Mouse (Mus musculus): Measurements from ENCODE around the gene Ilf3. TPM values are rescaled to one million over a fixed set of nuclear protein-coding genes. Genes with fewer than 3 reads are reported as not detected.
A peak's percentile ranks its signal among the peaks of the same experiment; 100 is the strongest.

Gene Ilf3
- polyA plus RNA-seq, 1 experiment, result 81.1 TPM

DNA sequence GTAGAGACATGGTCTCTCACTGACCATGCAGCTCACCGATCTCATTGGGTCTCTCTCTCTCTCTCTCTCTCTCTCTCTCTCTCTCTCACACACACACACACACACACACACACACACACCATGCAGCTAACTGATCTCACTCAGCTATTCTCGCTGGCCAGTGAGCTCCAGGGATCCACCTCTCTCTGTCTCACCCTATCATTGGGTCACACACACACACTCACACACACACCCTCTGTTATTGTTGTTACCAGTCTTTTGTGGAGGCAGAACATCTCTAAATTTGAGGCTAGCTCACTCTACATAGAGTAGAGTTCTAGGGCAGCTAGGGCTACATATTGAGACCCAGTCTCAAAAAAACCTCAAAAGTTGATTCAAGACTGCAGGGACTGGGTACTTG lies 58.9 kb downstream of the Ilf3 start:
- 38% methylated on average over 2 of the region's 2 CpGs for WGBS
- Histone ChIP-seq H3K4me3 (replicated peaks; ENCODE audit: insufficient read depth, low read depth, low read length) (peak overlapping the region; percentile 41), H3K27ac (ENCODE audit: insufficient read depth, low read length) (peak overlapping the region; percentile 40; the same call in 1 of the 2 replicates), H3K27me3 (ENCODE audit: control insufficient read depth, insufficient read depth, low read length) (no peaks in the 10 kb centered on the region), H3K4me1 (ENCODE audit: control insufficient read depth, insufficient read depth, low read length) (peaks cover 34% of the 10 kb centered on the region)
- no peak for DNase-seq
- TF ChIP-seq POLR2A (IDR thresholded peaks at IDR 0.05; ENCODE audit: borderline replicate concordance, insufficient read depth, low read length) (no peak), CTCF (IDR thresholded peaks at IDR 0.05; ENCODE audit: borderline replicate concordance, insufficient read depth, low read depth, low read length) (no peak)

- peaks cover 34% of the 10 kb centered on the region for H3K4me1 ChIP-seq (ENCODE audit: control insufficient read depth, insufficient read depth, low read length)
- 12% methylated on average over 2 of the region's 2 CpGs for WGBS
- H3K4me3 ChIP-seq (replicated peaks; ENCODE audit: insufficient read depth, low read depth, low read length), result no peak overlapping the region
- DNase-seq, result peak; percentile 68 to 72
- no peaks in the 10 kb centered on the region for H3K27me3 ChIP-seq (ENCODE audit: control insufficient read depth, insufficient read depth, low read length)
- TF ChIP-seq CTCF (IDR thresholded peaks at IDR 0.05; ENCODE audit: borderline replicate concordance, insufficient read depth, low read depth, low read length), result no peak
- no peak for TF ChIP-seq POLR2A (IDR thresholded peaks at IDR 0.05; ENCODE audit: borderline replicate concordance, insufficient read depth, low read length)
- H3K27ac ChIP-seq (ENCODE audit: insufficient read depth, low read length), result 0 out of 2 replicates have a peak overlapping the region, but pooled peaks have one; percentile 0
Measured at GRCm38 (mm10) chr9:21427773-21428172, 60.1 kb downstream of the Ilf3 start.

GRCm38 (mm10) chr9:21428178-21428577 lies 60.5 kb downstream of the Ilf3 start:
- Histone ChIP-seq H3K27me3 (ENCODE audit: control insufficient read depth, insufficient read depth, low read length) (no peaks in the 10 kb centered on the region), H3K4me1 (ENCODE audit: control insufficient read depth, insufficient read depth, low read length) (peaks cover 35% of the 10 kb centered on the region), H3K4me3 (replicated peaks; ENCODE audit: insufficient read depth, low read depth, low read length) (no peak overlapping the region), H3K27ac (ENCODE audit: insufficient read depth, low read length) (0 out of 2 replicates have a peak overlapping the region, but pooled peaks have one; percentile 0)
- TF ChIP-seq CTCF (IDR thresholded peaks at IDR 0.05; ENCODE audit: borderline replicate concordance, insufficient read depth, low read depth, low read length), result no peak
- TF ChIP-seq POLR2A (IDR thresholded peaks at IDR 0.05; ENCODE audit: borderline replicate concordance, insufficient read depth, low read length), result no peak
- no peak for DNase-seq
- 39% methylated on average over 6 of the region's 6 CpGs for whole genome bisulfite sequencing

DNA sequence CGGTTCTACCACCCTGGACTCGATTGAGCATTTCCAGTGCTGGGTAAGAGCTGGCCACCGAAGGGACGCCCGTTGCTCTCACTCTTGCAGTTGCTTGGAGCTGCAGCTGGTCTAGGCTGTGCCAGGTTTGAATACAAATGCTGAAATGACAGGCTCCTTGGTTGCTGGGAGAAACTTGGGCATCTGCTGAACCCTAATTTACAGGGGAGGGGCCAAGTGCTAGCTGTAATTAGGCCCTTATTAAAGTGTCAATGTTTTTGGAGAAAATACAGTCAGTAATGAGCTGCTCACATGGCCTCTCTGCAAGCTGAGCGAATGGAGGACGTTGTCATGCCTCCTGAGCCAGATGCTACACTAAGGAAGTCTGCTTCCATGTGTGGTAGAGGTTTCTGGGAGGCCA lies 63.1 kb downstream of the Ilf3 start:
- peaks cover 45% of the 10 kb centered on the region for H3K4me1 ChIP-seq (ENCODE audit: control insufficient read depth, insufficient read depth, low read length)
- DNase-seq, result no peak
- TF ChIP-seq POLR2A (IDR thresholded peaks at IDR 0.05; ENCODE audit: borderline replicate concordance, insufficient read depth, low read length) (no peak), CTCF (IDR thresholded peaks at IDR 0.05; ENCODE audit: borderline replicate concordance, insufficient read depth, low read depth, low read length) (no peak)
- no peak overlapping the region for H3K27ac ChIP-seq (ENCODE audit: insufficient read depth, low read length)
- H3K4me3 ChIP-seq (replicated peaks; ENCODE audit: insufficient read depth, low read depth, low read length), result no peak overlapping the region
- WGBS, result 42% methylated on average over 7 of the region's 7 CpGs
- H3K27me3 ChIP-seq (ENCODE audit: control insufficient read depth, insufficient read depth, low read length), result no peaks in the 10 kb centered on the region

- H3K4me3 ChIP-seq (replicated peaks; ENCODE audit: insufficient read depth, low read depth, low read length), result no peak overlapping the region
- H3K27ac ChIP-seq (ENCODE audit: insufficient read depth, low read length), result no peak overlapping the region
- H3K4me1 ChIP-seq (ENCODE audit: control insufficient read depth, insufficient read depth, low read length), result peaks cover 51% of the 10 kb centered on the region
- TF ChIP-seq CTCF (IDR thresholded peaks at IDR 0.05; ENCODE audit: borderline replicate concordance, insufficient read depth, low read depth, low read length) (no peak), POLR2A (IDR thresholded peaks at IDR 0.05; ENCODE audit: borderline replicate concordance, insufficient read depth, low read length) (no peak)
- DNase-seq, result no peak
- H3K27me3 ChIP-seq (ENCODE audit: control insufficient read depth, insufficient read depth, low read length), result no peaks in the 10 kb centered on the region
- WGBS, result 83% methylated on average over 7 of the region's 7 CpGs
Measured at GRCm38 (mm10) chr9:21432066-21432465, 64.4 kb downstream of the Ilf3 start.

GRCm38 (mm10) chr9:21433766-21434165 lies 66.1 kb downstream of the Ilf3 start:
- DNase-seq, result peak; percentile 71 to 76
- H3K4me1 ChIP-seq (ENCODE audit: control insufficient read depth, insufficient read depth, low read length), result peaks cover 40% of the 10 kb centered on the region
- TF ChIP-seq CTCF (IDR thresholded peaks at IDR 0.05; ENCODE audit: borderline replicate concordance, insufficient read depth, low read depth, low read length), result peak; percentile 52; the same call in 1 of the 2 replicates
- no peak for TF ChIP-seq POLR2A (IDR thresholded peaks at IDR 0.05; ENCODE audit: borderline replicate concordance, insufficient read depth, low read length)
- H3K27ac ChIP-seq (ENCODE audit: insufficient read depth, low read length), result 0 out of 2 replicates have a peak overlapping the region, but pooled peaks have one; percentile 23
- no peak overlapping the region for H3K4me3 ChIP-seq (replicated peaks; ENCODE audit: insufficient read depth, low read depth, low read length)
- WGBS, result 32% methylated on average over 8 of the region's 8 CpGs
- no peaks in the 10 kb centered on the region for H3K27me3 ChIP-seq (ENCODE audit: control insufficient read depth, insufficient read depth, low read length)

- Histone ChIP-seq H3K27ac (ENCODE audit: insufficient read depth, low read length) (no peak overlapping the region), H3K4me3 (replicated peaks; ENCODE audit: insufficient read depth, low read depth, low read length) (no peak overlapping the region), H3K4me1 (ENCODE audit: control insufficient read depth, insufficient read depth, low read length) (peaks cover 36% of the 10 kb centered on the region), H3K27me3 (ENCODE audit: control insufficient read depth, insufficient read depth, low read length) (no peaks in the 10 kb centered on the region)
- 56% methylated on average over 2 of the region's 2 CpGs for WGBS
- TF ChIP-seq POLR2A (IDR thresholded peaks at IDR 0.05; ENCODE audit: borderline replicate concordance, insufficient read depth, low read length) (no peak), CTCF (IDR thresholded peaks at IDR 0.05; ENCODE audit: borderline replicate concordance, insufficient read depth, low read depth, low read length) (no peak)
- peak in 1 of 2 experiments; percentile 29 for DNase-seq
Measured at GRCm38 (mm10) chr9:21434410-21434809, 66.7 kb downstream of the Ilf3 start.

- no peak overlapping the region for H3K27ac ChIP-seq (ENCODE audit: insufficient read depth, low read length)
- no peaks in the 10 kb centered on the region for H3K27me3 ChIP-seq (ENCODE audit: control insufficient read depth, insufficient read depth, low read length)
- H3K4me1 ChIP-seq (ENCODE audit: control insufficient read depth, insufficient read depth, low read length), result peaks cover 27% of the 10 kb centered on the region
- TF ChIP-seq POLR2A (IDR thresholded peaks at IDR 0.05; ENCODE audit: borderline replicate concordance, insufficient read depth, low read length), result no peak
- TF ChIP-seq CTCF (IDR thresholded peaks at IDR 0.05; ENCODE audit: borderline replicate concordance, insufficient read depth, low read depth, low read length), result no peak
- H3K4me3 ChIP-seq (replicated peaks; ENCODE audit: insufficient read depth, low read depth, low read length), result no peak overlapping the region
- WGBS, result 64% methylated on average over 7 of the region's 7 CpGs
- peak; percentile 35 to 36 for DNase-seq
Measured at GRCm38 (mm10) chr9:21435777-21436635, 68.3 kb downstream of the Ilf3 start.
